Mouse (Mus musculus) forebrain, embryonic 11.5 days (tissue): Measurements from ENCODE around the gene Atg2a. TPM values are rescaled to one million over a fixed set of nuclear protein-coding genes. Genes with fewer than 3 reads are reported as not detected.

Source experiments
- ATAC-seq: fragments of 200-750 bp; cut with Nextera tagmentation; replicated peaks from 2 replicates; pipeline ENCODE4 v1.8.0; 2017; ENCODE audit warnings: moderate TSS enrichment; ENCODE audit not compliant: low FRiP score
- DNase-seq: peaks from one replicate; pipeline ENCODE4 v3.0.0-alpha.2; 2017; ENCODE audit warnings: low spot score
- H3K27ac ChIP-seq: fragments of 300-500 bp; sonication (generic); 2 replicates; pipeline ENCODE4 v1.5.1; 2014; ENCODE audit warnings: low read depth, low read length
- H3K27me3 ChIP-seq: fragments of 300-500 bp; sonication (generic); 2 replicates; pipeline ENCODE4 v1.6.1; 2014; ENCODE audit warnings: mild to moderate bottlenecking, low read length, mixed read lengths; ENCODE audit not compliant: control insufficient read depth, insufficient read depth
- H3K36me3 ChIP-seq: fragments of 300-500 bp; sonication (generic); 2 replicates; pipeline ENCODE4 v1.6.1; 2014; ENCODE audit warnings: mild to moderate bottlenecking, low read length, moderate library complexity, mixed read lengths; ENCODE audit not compliant: control insufficient read depth, insufficient read depth
- H3K4me1 ChIP-seq: fragments of 300-500 bp; sonication (generic); replicated peaks from 2 replicates; pipeline ENCODE4 v1.6.1; 2014; ENCODE audit warnings: low read length, mixed read lengths; ENCODE audit not compliant: control insufficient read depth, insufficient read depth
- H3K4me2 ChIP-seq: fragments of 300-500 bp; sonication (generic); 2 replicates; pipeline ENCODE4 v1.6.1; 2014; ENCODE audit warnings: low read depth, mild to moderate bottlenecking, low read length, moderate library complexity, mixed read lengths; ENCODE audit not compliant: severe bottlenecking
- H3K4me3 ChIP-seq: fragments of 300-500 bp; sonication (generic); 2 replicates; pipeline ENCODE4 v1.5.1; 2014; ENCODE audit warnings: low read depth, low read length
- H3K9ac ChIP-seq: fragments of 300-500 bp; sonication (generic); 2 replicates; pipeline ENCODE4 v1.6.1; 2014; ENCODE audit warnings: low read length
- H3K9me3 ChIP-seq: fragments of 300-500 bp; sonication (generic); 2 replicates; pipeline ENCODE4 v1.6.1; 2016; ENCODE audit warnings: low read length, mixed read lengths; ENCODE audit not compliant: control insufficient read depth
- WGBS: fragments of 180-500 bp; shearing (Covaris S2); extraction: QIAGEN DNeasy Blood & Tissue Kit; methylation state at CpG from one replicate; pipeline ENCODE4 v1.1.7; 2014; 5-methylcytosine and 5-hydroxymethylcytosine counted together
- polyA plus RNA-seq: library from polyadenylated mRNA; unstranded; fragments of >200 nt; fragmentation: Nextera tagmentation; extraction: Ambion mirVana; gene quantifications from 2 replicates; pipeline ENCODE4 v1.2.1, GENCODE M21; 2014

Gene Atg2a
- polyA plus RNA-seq, 1 experiment from 2014 or later = 12.3 TPM

GRCm38 (mm10) chr19:6240136-6240535 lies 1.3 kb upstream of the Atg2a start:
- Histone ChIP-seq H3K4me2 (no peak overlapping the region), H3K36me3 (no peaks in the 10 kb centered on the region; the same call in 1 of the 2 replicates), H3K9me3 (no peaks in the 10 kb centered on the region), H3K9ac (no peak overlapping the region), H3K27ac (no peak overlapping the region), H3K4me1 (peaks cover 6% of the 10 kb centered on the region; the same call in 1 of the 2 replicates), H3K4me3 (no peak overlapping the region), H3K27me3 (no peaks in the 10 kb centered on the region)
- no peak for ATAC-seq
- WGBS = 88% methylated on average over 1 of the region's 1 CpGs
- DNase-seq = no peak

- Histone ChIP-seq H3K36me3 (no peaks in the 10 kb centered on the region; the same call in 1 of the 2 replicates), H3K9ac (no peak overlapping the region; the same call in 1 of the 2 replicates), H3K4me1 (peaks cover 6% of the 10 kb centered on the region; the same call in 1 of the 2 replicates), H3K27ac (peak overlapping the region; percentile 50), H3K4me3 (no peak overlapping the region; the same call in 1 of the 2 replicates), H3K27me3 (no peaks in the 10 kb centered on the region), H3K4me2 (peak overlapping the region; percentile 32; the same call in 1 of the 2 replicates), H3K9me3 (no peaks in the 10 kb centered on the region)
- ATAC-seq = no peak
- DNase-seq = no peak
- 37% methylated on average over 5 of the region's 5 CpGs for WGBS
These were observed 743 bp upstream of the Atg2a start for GRCm38 (mm10) chr19:6240725-6241124.

GRCm38 (mm10) chr19:6242281-6242680 lies 813 bp downstream of the Atg2a start:
- WGBS = 0% methylated on average over 4 of the region's 4 CpGs
- Histone ChIP-seq H3K4me1 (peaks cover 3% of the 10 kb centered on the region; the same call in 1 of the 2 replicates), H3K4me2 (peak overlapping the region; percentile 92), H3K27me3 (no peaks in the 10 kb centered on the region), H3K36me3 (no peaks in the 10 kb centered on the region; the same call in 1 of the 2 replicates), H3K27ac (no peak overlapping the region), H3K4me3 (peak overlapping the region; percentile 85), H3K9ac (peak overlapping the region; percentile 90), H3K9me3 (no peaks in the 10 kb centered on the region)
- DNase-seq (no peak), ATAC-seq (0 out of 2 replicates have a peak, but pooled peaks have one; percentile 0)

DNA sequence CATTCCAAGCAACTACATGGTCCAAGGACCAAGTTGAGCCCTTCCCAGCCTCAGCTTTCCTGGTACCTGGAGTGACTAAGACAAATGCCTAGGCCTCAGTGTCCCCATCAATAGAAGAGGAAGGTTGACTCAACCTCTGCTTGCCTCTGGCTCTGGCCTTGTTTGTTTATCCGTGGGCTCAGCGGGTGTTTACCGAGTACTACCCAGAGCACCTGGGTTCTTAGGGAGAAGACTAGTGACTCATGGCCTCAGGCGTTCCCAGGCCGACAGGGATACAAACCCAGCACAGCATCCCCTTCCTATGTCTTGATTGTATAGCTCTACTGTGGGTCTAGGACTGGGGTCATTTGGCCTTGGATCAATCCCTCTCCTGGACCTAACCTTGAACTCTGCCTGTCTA lies 1.8 kb downstream of the Atg2a start:
- Histone ChIP-seq H3K9ac (no peak overlapping the region), H3K4me3 (no peak overlapping the region), H3K9me3 (no peaks in the 10 kb centered on the region), H3K4me1 (peaks cover 3% of the 10 kb centered on the region; the same call in 1 of the 2 replicates), H3K27me3 (no peaks in the 10 kb centered on the region), H3K36me3 (no peaks in the 10 kb centered on the region; the same call in 1 of the 2 replicates), H3K4me2 (no peak overlapping the region), H3K27ac (no peak overlapping the region)
- ATAC-seq (no peak), DNase-seq (no peak)
- WGBS = 80% methylated on average over 5 of the region's 5 CpGs

GRCm38 (mm10) chr19:6245806-6246205 lies 4.3 kb downstream of the Atg2a start:
- Histone ChIP-seq H3K9ac (no peak overlapping the region), H3K9me3 (no peaks in the 10 kb centered on the region), H3K36me3 (no peaks in the 10 kb centered on the region; the same call in 1 of the 2 replicates), H3K4me1 (peaks cover 3% of the 10 kb centered on the region; the same call in 1 of the 2 replicates), H3K27ac (no peak overlapping the region), H3K4me3 (no peak overlapping the region), H3K4me2 (no peak overlapping the region), H3K27me3 (no peaks in the 10 kb centered on the region)
- DNase-seq (no peak), ATAC-seq (no peak)
- WGBS = 97% methylated on average over 1 of the region's 1 CpGs

DNA sequence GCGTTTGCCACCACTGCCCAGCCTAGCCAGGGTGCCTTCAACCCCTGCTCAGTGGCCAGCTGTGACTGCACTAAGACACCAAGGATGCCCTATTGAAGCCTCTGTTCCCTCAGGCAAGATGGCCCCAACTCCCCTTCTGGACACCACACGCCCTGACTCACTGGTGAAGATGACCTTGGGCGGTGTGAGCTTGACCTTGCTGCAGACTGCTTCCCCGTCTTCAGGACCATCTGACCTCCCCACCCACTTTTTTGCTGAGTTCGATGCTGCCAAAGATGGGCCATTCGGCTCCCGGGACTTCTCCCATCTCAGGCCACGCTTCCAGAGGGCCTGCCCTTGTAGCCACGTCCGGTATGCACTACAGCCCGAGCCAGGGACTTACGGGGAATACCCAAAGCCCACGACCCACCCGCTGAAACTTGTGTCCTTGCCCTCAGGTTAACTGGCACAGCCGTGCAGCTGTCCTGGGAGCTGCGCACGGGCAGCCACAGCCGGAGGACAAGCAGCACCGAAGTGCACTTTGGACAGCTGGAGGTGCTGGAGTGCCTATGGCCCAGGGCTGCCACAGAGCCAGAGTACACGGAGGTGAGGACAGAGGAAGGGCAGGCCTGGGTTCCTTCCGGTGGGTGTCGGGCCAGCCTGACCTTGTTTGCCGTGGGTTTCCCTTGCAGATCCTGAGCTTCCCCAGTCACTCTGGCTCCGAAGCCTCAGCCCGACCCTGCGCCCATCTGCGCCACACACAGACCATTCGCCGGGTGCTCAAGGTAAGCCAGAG lies 6.2 kb downstream of the Atg2a start:
- Histone ChIP-seq H3K9me3 (no peaks in the 10 kb centered on the region), H3K4me3 (no peak overlapping the region), H3K36me3 (no peaks in the 10 kb centered on the region; the same call in 1 of the 2 replicates), H3K4me1 (no peaks in the 10 kb centered on the region), H3K9ac (no peak overlapping the region), H3K27me3 (no peaks in the 10 kb centered on the region), H3K4me2 (no peak overlapping the region), H3K27ac (no peak overlapping the region)
- no peak for ATAC-seq
- no peak for DNase-seq
- 93% methylated on average over 29 of the region's 29 CpGs for WGBS

DNA sequence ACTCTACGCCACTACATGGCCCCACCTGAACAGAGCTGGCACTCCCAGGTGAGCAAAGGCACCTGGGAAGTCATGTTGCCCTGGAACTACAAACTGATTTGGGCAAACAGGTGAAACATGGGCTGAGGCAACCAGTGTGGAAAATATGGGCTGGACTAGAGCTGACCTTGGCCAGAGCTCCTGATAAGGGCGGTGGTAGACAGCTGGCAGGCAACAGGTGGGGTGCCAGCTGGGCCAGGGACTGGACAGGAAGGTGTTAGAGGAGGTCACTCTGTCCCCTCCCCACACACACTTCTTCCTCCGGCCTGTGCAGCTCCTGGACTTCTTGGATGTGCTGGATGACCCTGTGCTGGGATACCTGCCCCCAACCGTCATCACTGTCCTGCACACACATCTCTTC lies 11.6 kb downstream of the Atg2a start:
- Histone ChIP-seq H3K27me3 (no peaks in the 10 kb centered on the region), H3K27ac (no peak overlapping the region), H3K4me1 (no peaks in the 10 kb centered on the region), H3K9ac (no peak overlapping the region), H3K4me3 (no peak overlapping the region), H3K36me3 (no peaks in the 10 kb centered on the region; the same call in 1 of the 2 replicates), H3K9me3 (no peaks in the 10 kb centered on the region), H3K4me2 (no peak overlapping the region)
- ATAC-seq (no peak), DNase-seq (no peak)
- 96% methylated on average over 4 of the region's 4 CpGs for WGBS

GRCm38 (mm10) chr19:6260428-6260827 lies 19.0 kb downstream of the Atg2a start:
- Histone ChIP-seq H3K27ac (no peak overlapping the region), H3K4me3 (no peak overlapping the region), H3K9me3 (no peaks in the 10 kb centered on the region), H3K4me2 (no peak overlapping the region), H3K4me1 (no peaks in the 10 kb centered on the region), H3K36me3 (peaks cover 4% of the 10 kb centered on the region; the same call in 1 of the 2 replicates), H3K9ac (no peak overlapping the region), H3K27me3 (no peaks in the 10 kb centered on the region)
- WGBS = 76% methylated on average over 2 of the region's 2 CpGs
- no peak for DNase-seq
- ATAC-seq = no peak
